Mouse (Mus musculus): Measurements from ENCODE around the gene Col4a2.

The Col4a2 gene

DNA sequence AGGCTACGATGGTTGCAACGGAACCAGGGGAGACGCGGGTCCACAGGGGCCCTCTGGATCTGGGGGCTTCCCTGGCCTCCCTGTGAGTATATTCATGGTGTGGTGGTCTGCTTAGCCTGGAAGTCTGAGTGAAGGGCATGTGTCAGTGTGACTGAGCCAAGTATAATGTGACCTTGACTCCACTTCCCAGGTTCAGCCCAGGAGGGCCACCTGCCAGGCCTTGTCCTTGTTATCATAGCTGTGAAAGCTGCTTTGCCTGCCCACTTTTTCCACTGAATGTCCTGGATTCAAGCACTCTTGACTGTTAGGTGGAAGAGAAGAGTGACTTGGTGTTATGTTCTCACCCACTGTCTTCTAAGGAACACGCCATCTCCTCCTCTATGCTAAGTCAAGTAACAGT is 88.6 kb downstream of the Col4a2 start:
- in situ Hi-C loops (cut with MboI; ENCODE audit: unreplicated experiment in 2 of 2), result no loop called here

DNA sequence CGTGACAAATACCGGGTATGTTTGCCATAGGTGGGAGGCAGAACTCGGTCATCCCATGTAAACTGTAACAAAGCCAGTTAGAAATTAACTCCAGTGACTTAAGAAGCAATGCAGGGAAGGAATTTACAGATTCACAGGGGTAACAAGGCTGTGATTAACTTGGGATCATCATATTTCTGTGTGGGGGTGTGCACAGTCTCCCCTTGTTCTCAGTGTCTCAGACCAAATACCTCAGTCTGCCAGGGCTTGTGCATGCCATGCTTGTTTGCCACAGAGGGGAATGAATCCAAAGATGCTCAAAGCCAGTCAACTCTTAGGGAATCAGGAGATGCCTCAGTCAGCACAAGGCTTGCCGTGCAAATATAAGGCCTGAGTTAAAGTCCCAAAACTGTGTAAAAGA is 89.6 kb downstream of the Col4a2 start:
- in situ Hi-C loops (cut with MboI; ENCODE audit: unreplicated experiment in 2 of 2), result no loop called here

DNA sequence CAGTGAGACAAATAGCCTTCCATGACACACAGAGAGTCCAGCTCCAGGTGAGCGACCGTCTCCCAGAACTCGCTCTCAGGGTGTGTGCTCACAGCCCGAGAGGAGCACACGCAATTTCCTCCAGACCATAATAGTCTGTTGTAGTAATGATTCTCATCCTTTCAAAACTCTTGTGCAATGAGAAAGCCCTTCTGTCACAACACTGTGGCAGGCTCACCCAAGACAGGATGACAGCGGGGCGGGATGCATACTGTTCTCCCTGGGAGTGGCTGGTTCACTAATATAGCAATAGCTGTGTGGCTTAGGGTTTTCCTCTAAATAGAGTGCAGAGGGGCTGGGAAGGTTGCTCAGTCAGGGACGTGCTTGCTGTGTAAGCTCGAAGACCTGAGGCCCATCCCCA is 91.2 kb downstream of the Col4a2 start:
- in situ Hi-C loops (cut with MboI; ENCODE audit: unreplicated experiment in 2 of 2), result no loop called here

DNA sequence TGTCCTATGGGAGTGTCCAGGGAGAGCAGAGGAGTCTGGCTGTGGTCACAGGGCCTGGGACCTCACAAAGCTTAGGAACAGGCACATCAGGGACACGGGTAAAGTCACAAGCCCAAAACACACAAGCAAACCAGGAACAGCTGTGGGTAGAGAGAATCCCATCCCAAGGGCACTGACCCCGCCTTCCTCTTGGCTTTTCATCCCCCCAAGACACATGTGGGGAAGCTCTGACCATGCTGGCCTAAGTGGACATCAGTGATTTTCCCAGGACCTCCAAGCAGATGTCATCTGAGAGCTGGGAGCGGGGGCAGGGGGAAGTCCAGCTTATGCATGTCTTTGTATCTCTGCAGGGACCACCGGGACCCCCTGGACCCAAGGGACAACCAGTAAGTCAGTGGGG is 92.0 kb downstream of the Col4a2 start:
- in situ Hi-C loops (cut with MboI; ENCODE audit: unreplicated experiment in 2 of 2), result no loop called here

DNA sequence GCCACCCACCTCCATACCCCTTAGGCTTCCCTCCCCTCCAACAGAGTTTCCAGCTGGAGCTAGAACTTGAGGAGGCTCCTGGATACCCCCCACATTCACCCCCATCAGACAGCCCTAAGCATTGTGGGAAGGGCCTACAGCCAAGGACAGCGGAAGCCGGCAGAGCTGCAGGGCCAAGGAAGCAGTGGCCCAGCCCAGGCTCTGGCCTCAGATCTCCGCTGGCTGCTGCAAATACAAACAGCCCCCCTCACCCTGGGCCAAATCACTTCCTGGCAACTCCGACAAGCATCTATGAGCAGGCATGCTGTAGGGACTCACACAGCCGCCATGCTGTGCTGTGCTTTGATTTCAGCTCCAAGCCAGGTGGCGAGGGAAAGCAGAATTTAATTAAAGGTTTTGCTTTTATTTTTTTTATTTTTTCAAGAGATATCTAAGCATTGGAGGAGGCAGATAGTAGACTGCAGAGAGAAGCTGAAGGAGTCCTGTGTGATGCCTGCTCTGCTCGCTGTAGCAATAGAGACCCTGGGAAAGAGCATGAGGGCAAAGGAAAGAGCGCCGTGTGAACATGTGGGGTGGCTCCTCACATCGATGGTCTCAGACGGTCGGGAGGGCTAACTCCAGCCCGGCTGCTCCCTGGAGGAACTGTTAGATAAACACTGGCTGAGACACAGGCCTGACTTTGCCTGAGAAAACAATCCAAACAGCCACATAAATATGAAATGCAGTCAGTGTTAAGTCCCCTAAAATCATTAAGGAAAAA is 93.3 kb downstream of the Col4a2 start:
- in situ Hi-C loops (cut with MboI; ENCODE audit: unreplicated experiment in 2 of 2), result no loop called here

DNA sequence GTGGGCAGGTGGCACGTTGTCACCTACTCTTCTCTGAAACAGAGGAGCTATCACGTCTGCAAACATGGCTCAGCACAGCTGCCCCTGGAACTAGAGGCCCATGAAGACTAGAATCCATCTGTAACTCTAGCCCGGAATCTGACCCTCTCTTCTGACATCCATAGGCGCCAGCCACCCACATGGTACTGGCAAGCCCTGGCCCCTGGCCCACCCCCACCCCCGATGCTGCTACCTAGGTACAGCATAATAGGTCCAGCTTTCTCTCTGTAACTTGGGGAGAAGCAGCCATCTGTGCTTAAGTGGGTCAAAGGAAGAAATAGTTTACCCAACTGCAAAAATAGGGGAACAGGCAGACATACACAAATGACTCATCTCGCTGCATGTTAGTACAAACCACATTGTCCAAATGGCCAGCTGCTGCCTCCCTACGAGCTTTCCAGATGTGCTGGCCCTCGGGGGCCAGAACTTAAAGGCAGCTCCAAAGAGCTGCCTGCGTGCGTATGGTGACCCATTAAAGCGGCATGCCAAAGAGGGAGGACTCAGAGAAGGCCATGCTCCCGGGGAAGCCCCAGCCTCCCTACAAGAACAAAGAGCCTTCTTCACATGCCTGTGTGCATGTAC is 99.0 kb downstream of the Col4a2 start:
- in situ Hi-C loops (cut with MboI; ENCODE audit: unreplicated experiment in 2 of 2), result no loop called here

DNA sequence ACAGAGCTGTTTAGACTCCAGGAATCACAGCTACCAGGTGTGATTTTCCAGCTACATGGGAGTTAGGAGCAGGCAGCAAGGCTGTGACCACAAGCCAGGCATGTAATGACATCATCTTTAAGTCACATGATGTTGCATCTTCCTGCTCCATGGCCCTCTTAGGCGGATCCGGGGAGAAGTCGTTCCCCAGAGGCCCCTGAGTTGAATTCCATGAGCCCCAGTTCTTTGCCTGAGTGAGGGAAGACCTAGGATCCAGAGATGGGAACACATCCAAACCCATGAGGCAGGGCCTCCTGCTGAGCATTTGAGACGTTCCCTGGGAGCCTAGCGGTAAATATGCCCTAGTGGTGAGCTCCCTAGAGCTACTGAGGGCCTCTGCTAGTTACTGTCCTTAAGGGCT is 99.8 kb downstream of the Col4a2 start:
- in situ Hi-C loops (cut with MboI; ENCODE audit: unreplicated experiment in 2 of 2), result no loop called here

DNA sequence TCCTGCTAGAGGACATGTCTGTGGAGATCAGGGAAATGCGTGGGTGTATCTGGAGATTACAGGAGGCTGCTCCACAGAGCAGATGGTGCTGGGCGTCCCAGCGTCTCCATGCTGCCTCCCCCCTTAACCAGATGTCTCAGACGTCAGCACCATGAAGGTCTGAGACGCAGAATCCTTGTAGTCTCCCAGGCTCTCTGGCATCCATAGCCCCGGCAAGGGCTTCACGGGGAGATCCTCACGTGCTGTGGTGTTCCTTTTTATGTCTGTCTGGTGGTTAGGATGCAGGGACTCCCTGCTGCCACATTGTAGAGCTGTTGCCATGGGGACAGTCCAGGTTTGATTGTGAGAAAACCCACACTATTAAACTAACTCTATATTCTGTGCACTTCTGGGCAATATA is 101.7 kb downstream of the Col4a2 start:
- in situ Hi-C loops (cut with MboI; ENCODE audit: unreplicated experiment in 2 of 2), result no loop called here

DNA sequence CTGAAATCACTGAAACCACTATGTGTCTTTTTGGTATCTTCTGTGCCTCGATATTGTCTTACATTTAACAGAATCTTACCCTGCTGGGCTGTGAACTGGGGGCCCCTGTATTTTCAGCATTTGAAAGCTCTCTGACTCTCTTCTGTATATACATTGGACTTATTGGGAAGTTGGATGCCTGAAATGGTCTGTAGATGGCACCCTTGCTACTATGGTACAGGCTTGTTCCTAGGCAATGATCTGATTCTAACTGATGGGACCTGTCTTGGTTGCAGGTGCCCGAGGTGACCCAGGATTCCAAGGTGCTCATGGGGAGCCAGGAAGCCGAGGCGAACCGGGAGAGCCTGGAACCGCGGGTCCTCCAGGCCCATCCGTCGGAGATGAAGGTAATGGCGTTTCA is 102.5 kb downstream of the Col4a2 start:
- in situ Hi-C loops (cut with MboI; ENCODE audit: unreplicated experiment in 2 of 2), result loop anchor here in 1 of 2 experiments (5.0 kb wide), 1 partner anchor 1192 kb away; no protein-coding TSS in a partner anchor

DNA sequence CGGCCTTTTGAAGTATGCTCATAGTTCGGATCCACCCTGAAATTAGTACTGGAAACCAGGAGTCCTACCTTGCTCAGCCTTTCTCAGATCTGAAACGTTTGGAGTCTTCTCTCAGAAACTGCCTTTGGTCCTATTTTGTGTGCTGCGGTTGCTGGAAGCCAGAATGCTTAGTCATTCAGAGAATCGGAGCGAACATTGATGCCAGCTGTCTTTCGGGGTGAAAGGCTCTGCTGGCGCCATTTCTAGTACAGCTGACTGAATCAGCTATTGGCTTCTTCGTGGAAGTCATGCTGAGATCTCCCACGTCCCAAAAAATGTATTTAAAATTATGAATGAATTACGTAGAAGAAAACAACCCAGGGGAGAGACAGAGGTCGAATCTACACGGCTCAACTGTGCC is 105.2 kb downstream of the Col4a2 start:
- in situ Hi-C loops (cut with MboI; ENCODE audit: unreplicated experiment in 2 of 2), result loop anchor here in 1 of 2 experiments (5.0 kb wide), 1 partner anchor 1190 kb away; no protein-coding TSS in a partner anchor

DNA sequence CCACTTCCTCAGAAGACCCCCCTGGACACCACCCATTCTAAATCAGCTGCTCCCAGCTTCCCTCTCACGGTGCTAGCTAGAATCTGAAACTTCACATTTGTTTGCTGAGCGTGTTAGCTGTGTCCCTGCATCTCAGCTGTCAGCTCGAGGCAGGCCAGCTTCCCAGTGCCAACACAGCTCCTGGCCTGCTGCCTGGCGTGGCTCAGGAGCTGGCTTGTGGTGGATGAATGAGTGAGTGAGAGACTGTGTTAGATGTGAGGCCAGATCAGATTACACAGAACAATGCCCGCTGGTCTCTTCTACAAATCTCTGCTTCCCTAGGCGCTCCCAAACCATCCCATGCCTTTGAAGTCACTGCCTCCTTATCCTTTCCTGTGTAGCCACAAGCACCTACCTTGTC is 106.6 kb downstream of the Col4a2 start:
- in situ Hi-C loops (cut with MboI; ENCODE audit: unreplicated experiment in 2 of 2), result loop anchor here in 1 of 2 experiments (5.0 kb wide), 1 partner anchor 1188 kb away; no protein-coding TSS in a partner anchor

DNA sequence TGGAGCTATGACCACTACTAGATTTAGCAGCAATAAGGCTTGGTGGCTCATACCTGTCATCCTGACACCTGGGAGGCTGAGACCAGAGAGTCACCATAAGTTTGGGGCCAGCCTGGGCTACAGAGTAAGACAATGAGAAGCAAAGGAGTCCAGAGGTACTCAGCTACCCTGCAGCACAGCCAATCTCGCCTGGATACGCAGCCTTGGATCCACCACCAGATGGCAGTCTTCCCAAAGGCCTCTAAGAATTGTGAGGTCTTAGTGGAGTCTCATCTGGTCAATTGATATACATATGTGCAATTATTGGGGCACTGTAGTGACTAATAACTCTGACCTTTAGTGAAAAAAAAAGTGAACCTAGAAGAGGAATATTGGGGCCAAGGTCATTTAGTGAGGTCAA is 107.0 kb downstream of the Col4a2 start:
- in situ Hi-C loops (cut with MboI; ENCODE audit: unreplicated experiment in 2 of 2), result loop anchor here (5.0 to 10.0 kb wide), 4 partner anchors 278 to 1255 kb away; partner anchors contain the start of genes 1700016D06Rik (in 1 of the 2) and Tubgcp3 (in 1 of the 2)

DNA sequence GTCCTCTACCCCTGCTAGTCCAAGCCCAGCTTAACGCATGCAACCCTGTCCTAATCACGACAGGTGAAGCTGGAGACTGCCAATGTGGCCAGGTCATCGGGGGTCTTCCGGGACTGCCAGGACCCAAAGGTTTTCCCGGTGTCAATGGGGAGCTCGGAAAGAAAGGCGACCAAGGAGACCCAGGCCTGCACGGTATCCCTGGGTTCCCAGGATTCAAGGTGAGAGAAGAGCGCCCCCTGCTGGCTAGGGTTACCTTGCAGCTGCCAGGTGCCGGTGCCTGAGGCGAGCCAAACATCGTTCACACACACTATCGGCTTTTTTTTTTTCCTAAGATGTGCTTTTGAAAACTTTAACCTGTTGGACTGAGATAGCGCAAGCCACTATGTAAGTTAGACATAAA is 108.5 kb downstream of the Col4a2 start:
- in situ Hi-C loops (cut with MboI; ENCODE audit: unreplicated experiment in 2 of 2), result loop anchor here (5.0 to 10.0 kb wide), 3 partner anchors 276 to 1254 kb away; partner anchors contain the start of genes 1700016D06Rik (in 1 of the 2) and Tubgcp3 (in 1 of the 2)

DNA sequence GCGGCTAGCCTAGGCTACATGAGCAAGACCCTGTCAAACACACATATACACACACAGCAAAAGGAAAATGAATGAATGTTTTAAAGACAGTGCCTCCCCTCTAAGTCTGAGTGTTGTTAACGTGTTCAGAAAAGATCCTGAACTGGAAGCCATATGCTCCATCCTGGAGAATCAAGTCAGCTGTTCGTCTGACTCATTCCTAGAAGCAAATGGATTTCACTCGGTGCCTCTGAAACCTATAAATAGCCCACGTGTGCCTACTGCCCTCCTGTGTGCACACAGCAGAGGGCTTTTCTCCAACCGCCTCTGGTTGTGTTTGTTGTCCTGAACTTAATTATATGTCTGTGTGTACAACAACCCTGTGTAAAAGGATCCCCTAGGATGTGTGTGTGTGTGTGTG is 109.4 kb downstream of the Col4a2 start:
- in situ Hi-C loops (cut with MboI; ENCODE audit: unreplicated experiment in 2 of 2), result loop anchor here (5.0 to 10.0 kb wide), 3 partner anchors 275 to 1253 kb away; partner anchors contain the start of genes 1700016D06Rik (in 1 of the 2) and Tubgcp3 (in 1 of the 2)

DNA sequence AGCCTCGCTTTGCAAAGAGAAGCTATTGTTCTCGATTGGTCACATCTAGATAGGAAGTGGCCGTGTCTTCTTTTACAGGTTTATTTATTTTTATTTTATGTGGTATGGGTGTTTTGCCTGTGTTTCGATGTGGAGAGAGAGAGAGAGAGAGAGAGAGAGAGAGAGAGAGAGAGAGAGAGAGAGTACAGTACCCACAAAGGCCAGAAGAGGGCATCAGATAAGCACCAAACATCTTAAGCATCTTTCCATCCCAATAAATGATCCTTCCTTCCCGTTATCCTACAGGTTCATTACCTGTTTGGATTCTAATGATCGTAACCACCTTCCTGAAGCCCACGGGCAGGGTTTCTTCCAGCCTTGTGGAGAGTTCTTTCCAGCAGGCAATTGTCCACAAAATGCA is 110.5 kb downstream of the Col4a2 start:
- in situ Hi-C loops (cut with MboI; ENCODE audit: unreplicated experiment in 2 of 2), result loop anchor here (5.0 to 10.0 kb wide), 3 partner anchors 274 to 1252 kb away; partner anchors contain the start of genes 1700016D06Rik (in 1 of the 2) and Tubgcp3 (in 1 of the 2)

DNA sequence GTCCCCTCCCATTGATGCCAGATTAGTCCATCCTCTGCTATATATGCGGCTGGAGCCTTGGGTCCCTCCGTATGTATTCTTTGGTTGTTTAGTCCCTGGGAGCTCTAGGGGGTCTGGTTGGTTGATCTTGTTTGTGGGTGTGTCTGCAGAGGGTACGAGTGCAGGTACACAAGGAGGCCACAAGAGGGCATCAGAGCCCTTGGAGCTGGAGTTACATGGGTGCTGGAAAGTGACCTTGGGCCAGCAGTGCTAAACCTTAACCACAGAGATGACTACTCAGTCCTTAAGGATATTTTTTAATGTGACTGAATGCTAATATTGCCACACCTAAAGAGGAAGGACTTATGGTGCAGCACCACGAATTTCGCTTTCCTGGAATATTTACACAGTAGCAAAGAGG is 118.1 kb downstream of the Col4a2 start:
- in situ Hi-C loops (cut with MboI; ENCODE audit: unreplicated experiment in 2 of 2), result loop anchor here (5.0 to 25.0 kb wide), 4 partner anchors 52 to 1232 kb away; partner anchors contain the start of gene Tubgcp3 (in 1 of the 2)

DNA sequence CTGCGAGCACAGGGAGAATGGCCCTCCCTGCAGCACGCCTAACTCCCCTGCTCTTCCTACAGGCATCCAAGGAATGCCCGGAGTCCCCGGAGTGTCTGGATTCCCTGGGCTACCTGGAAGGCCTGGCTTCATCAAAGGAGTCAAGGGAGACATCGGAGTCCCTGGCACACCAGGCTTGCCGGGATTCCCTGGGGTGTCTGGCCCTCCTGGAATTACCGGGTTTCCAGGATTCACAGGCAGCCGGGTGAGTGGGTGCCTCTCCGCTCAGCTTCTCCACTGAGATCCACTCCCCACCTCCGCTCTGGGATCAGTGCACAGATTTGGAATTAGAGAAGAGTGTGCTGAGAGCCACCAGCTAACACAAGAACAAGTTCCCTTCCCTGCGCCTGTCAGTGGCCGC is 125.3 kb downstream of the Col4a2 start:
- in situ Hi-C loops (cut with MboI; ENCODE audit: unreplicated experiment in 2 of 2), result loop anchor here (25.0 kb wide), 2 partner anchors 499 to 1224 kb away; partner anchors contain the start of gene Tubgcp3 (in 1 of the 2)

DNA sequence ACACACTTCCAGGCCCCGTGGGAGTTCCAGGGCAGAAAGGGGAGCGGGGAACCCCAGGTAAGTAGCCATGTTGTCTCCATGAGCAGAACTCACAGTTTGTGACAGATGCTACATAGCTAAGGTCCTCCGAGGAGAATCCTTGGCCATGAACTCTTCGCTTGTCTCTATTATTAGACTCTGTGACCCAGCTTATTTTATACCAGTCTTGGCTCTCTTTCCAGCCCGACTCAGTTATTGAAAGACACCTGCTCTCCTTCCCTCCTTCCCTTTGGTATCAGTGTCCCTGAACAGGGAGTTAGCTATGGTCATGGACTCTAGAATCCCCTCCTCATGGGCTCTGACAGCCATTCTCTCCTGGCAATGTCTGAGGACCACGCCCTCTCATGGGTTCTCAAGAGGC is 128.7 kb downstream of the Col4a2 start:
- in situ Hi-C loops (cut with MboI; ENCODE audit: unreplicated experiment in 2 of 2), result loop anchor here (25.0 kb wide), 2 partner anchors 496 to 1221 kb away; partner anchors contain the start of gene Tubgcp3 (in 1 of the 2)

DNA sequence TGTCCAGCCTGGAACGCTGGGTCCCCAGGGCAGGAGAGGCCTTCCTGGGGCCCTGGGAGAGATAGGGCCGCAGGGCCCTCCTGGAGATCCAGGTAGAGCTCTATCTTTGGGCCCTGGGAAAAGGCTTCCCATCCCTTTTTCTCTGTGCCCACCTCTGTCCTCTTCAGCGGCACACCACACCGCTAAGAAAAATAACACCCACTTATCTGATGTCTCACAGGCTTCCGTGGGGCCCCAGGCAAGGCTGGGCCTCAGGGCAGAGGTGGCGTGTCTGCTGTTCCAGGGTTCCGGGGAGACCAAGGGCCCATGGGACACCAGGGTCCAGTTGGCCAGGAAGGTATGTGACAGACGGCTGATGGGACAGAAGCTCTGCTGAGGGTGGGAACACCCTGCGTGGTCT is 131.0 kb downstream of the Col4a2 start:
- in situ Hi-C loops (cut with MboI; ENCODE audit: unreplicated experiment in 2 of 2), result loop anchor here (25.0 kb wide), 2 partner anchors 494 to 1219 kb away; partner anchors contain the start of gene Tubgcp3 (in 1 of the 2)

DNA sequence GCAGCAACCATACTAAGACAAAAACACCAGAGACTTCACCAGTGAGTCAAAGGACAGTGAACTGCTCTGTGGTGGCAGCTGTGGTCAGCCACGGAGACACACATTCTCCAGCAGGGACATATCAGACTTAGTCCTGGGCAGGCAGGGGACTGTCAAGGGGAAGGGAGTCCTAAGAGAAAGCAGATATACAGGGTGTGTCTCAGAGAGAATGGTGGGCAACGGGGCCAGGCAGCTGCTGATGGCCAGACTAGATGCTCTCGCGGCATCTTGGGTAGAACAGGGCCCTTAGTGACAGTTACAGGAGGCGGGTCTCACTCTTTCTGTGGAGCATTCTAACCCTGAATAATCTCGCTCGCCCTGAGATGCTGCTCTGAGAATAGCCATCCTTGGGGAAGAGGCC is 131.6 kb downstream of the Col4a2 start:
- in situ Hi-C loops (cut with MboI; ENCODE audit: unreplicated experiment in 2 of 2), result loop anchor here (25.0 kb wide), 2 partner anchors 493 to 1218 kb away; partner anchors contain the start of gene Tubgcp3 (in 1 of the 2)

DNA sequence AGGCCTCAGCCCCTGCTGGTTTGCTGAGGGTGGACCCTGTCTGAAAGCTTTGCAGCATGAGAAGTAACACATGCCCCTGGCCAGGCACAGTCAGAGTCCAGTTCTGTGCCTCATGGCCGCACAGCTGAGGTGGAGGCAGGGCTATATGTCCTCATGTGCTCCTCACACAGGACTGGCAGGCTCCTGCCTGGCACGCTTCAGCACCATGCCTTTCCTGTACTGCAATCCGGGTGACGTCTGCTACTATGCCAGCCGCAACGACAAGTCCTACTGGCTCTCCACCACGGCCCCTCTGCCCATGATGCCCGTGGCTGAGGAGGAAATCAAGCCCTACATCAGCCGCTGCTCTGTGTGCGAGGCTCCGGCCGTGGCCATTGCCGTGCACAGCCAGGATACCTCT is 133.2 kb downstream of the Col4a2 start:
- in situ Hi-C loops (cut with MboI; ENCODE audit: unreplicated experiment in 2 of 2), result loop anchor here (25.0 kb wide), 2 partner anchors 492 to 1217 kb away; partner anchors contain the start of gene Tubgcp3 (in 1 of the 2)

Data from v-Abl transformed pro-B cells (cell line).